Mouse (Mus musculus) urinary bladder, postnatal 10 days (tissue): Measurements from ENCODE around the gene Ralgps1.

Source experiments
- DNase-seq: peaks from one replicate; pipeline ENCODE4 v3.0.0; 2022; ENCODE audit warnings: low spot score

Ralgps1 gene

GRCm38 (mm10) chr2:33237581-33237980 is 133.7 kb downstream of the Ralgps1 start:
- no peak for DNase-seq

- no peak for DNase-seq
These were observed 136.4 kb downstream of the Ralgps1 start for GRCm38 (mm10) chr2:33234848-33235247.

- no peak for DNase-seq
These were observed 137.4 kb downstream of the Ralgps1 start for GRCm38 (mm10) chr2:33233856-33234255.

- DNase-seq: no peak
These were observed 138.3 kb downstream of the Ralgps1 start for GRCm38 (mm10) chr2:33232782-33233570.

- no peak for DNase-seq
These were observed 139.5 kb downstream of the Ralgps1 start for GRCm38 (mm10) chr2:33231788-33232187.

GRCm38 (mm10) chr2:33230701-33231100 is 140.6 kb downstream of the Ralgps1 start:
- no peak for DNase-seq

GRCm38 (mm10) chr2:33228551-33228950 is 142.7 kb downstream of the Ralgps1 start:
- no peak for DNase-seq

- no peak for DNase-seq
These were observed 143.2 kb downstream of the Ralgps1 start for GRCm38 (mm10) chr2:33228077-33228476.

- DNase-seq: no peak
These were observed 145.4 kb downstream of the Ralgps1 start for GRCm38 (mm10) chr2:33225921-33226320.

GRCm38 (mm10) chr2:33223656-33224358 is 147.5 kb downstream of the Ralgps1 start:
- no peak for DNase-seq

GRCm38 (mm10) chr2:33222480-33222879 is 148.8 kb downstream of the Ralgps1 start:
- DNase-seq: no peak

- DNase-seq: no peak
These were observed 149.9 kb downstream of the Ralgps1 start for GRCm38 (mm10) chr2:33221339-33221900.

GRCm38 (mm10) chr2:33220674-33221338 is 150.5 kb downstream of the Ralgps1 start:
- no peak for DNase-seq

- no peak for DNase-seq
These were observed 151.0 kb downstream of the Ralgps1 start for GRCm38 (mm10) chr2:33220246-33220645.

- DNase-seq: no peak
These were observed 151.6 kb downstream of the Ralgps1 start for GRCm38 (mm10) chr2:33219637-33220036.

- no peak for DNase-seq
These were observed 152.2 kb downstream of the Ralgps1 start for GRCm38 (mm10) chr2:33218903-33219625.

- DNase-seq: no peak
These were observed 153.9 kb downstream of the Ralgps1 start for GRCm38 (mm10) chr2:33217425-33217794.

GRCm38 (mm10) chr2:33216645-33217424 is 154.5 kb downstream of the Ralgps1 start:
- DNase-seq: no peak

GRCm38 (mm10) chr2:33215700-33216509 is 155.4 kb downstream of the Ralgps1 start, which contains the start of gene Angptl2:
Angptl2 (plus strand) TSS chr2:33216069.
- peak; percentile 74 for DNase-seq

- no peak for DNase-seq
These were observed 156.0 kb downstream of the Ralgps1 start for GRCm38 (mm10) chr2:33215177-33215699.
